Mouse (Mus musculus) ES-Bruce4 (cell line): ENCODE data around the gene Kif3b. TPM values are rescaled to one million over a fixed set of nuclear protein-coding genes. Genes with fewer than 3 reads are reported as not detected.

Experiments used
- H3K27ac ChIP-seq: 2 replicates; pipeline ENCODE4 v1.5.1; 2012; ENCODE audit warnings: low read length, inconsistent platforms; ENCODE audit not compliant: insufficient read depth
- H3K27me3 ChIP-seq: 2 replicates; pipeline ENCODE4 v1.6.1; 2012; ENCODE audit warnings: mild to moderate bottlenecking, low read length, inconsistent platforms; ENCODE audit not compliant: control insufficient read depth, poor library complexity, insufficient read depth, severe bottlenecking
- H3K36me3 ChIP-seq: 2 replicates; pipeline ENCODE4 v1.6.1; 2012; ENCODE audit warnings: inconsistent platforms, mild to moderate bottlenecking, low read length, moderate library complexity; ENCODE audit not compliant: control insufficient read depth, poor library complexity, insufficient read depth, severe bottlenecking
- H3K4me1 ChIP-seq: one replicate; pipeline ENCODE4 v1.8.1; 2011; ENCODE audit warnings: low read length; ENCODE audit not compliant: control insufficient read depth, insufficient read depth
- H3K4me3 ChIP-seq: 2 replicates; pipeline ENCODE4 v1.5.1; 2011; ENCODE audit warnings: low read depth, mild to moderate bottlenecking, low read length
- H3K9ac ChIP-seq: 2 replicates; pipeline ENCODE4 v1.6.1; 2012; ENCODE audit warnings: low read depth, mild to moderate bottlenecking, inconsistent platforms; ENCODE audit not compliant: poor library complexity, severe bottlenecking
- H3K9me3 ChIP-seq: replicated peaks from 2 replicates; pipeline ENCODE4 v1.6.1; 2012; ENCODE audit warnings: mild to moderate bottlenecking, low read length, inconsistent platforms; ENCODE audit not compliant: control insufficient read depth, poor library complexity, insufficient read depth, severe bottlenecking
- CTCF ChIP-seq: IDR thresholded peaks from one replicate; pipeline ENCODE4 v1.8.1; 2011; ENCODE audit warnings: low read depth, low read length
- EP300 ChIP-seq: IDR thresholded peaks from 2 replicates; pipeline ENCODE4 v1.6.1; 2011; ENCODE audit warnings: low read depth, low read length; ENCODE audit not compliant: insufficient read depth
- POLR2A ChIP-seq: IDR thresholded peaks from one replicate; pipeline ENCODE4 v1.8.1; 2011; ENCODE audit warnings: low read length; ENCODE audit not compliant: insufficient read depth
- polyA plus RNA-seq: library from polyadenylated mRNA; stranded (reverse); fragments of >200 nt; gene quantifications from 2 replicates; pipeline ENCODE4 v1.2.4, GENCODE M21; 2011; ENCODE audit warnings: low read depth; ENCODE audit not compliant: missing spikeins, insufficient read depth, insufficient read length

The Kif3b gene
- 14.7 and 16.8 TPM in 2 replicates for polyA plus RNA-seq

- peak within 1 kb of the TSS; percentile 75 for H3K9ac ChIP-seq
- no peak within 1 kb of the TSS for H3K27ac ChIP-seq
- no peaks in the 10 kb centered on the region for H3K36me3 ChIP-seq
- H3K4me3 ChIP-seq: peak within 1 kb of the TSS; percentile 96
- TF ChIP-seq EP300 (no peak), POLR2A (no peak), CTCF (no peak)
- H3K27me3 ChIP-seq: no peaks in the 10 kb centered on the region
- H3K9me3 ChIP-seq: no peaks in the 10 kb centered on the region
- H3K4me1 ChIP-seq: no peaks in the 10 kb centered on the region
Observed at GRCm38 (mm10) chr2:153290938-153291928, at the start of gene Kif3b. Kif3b (plus strand) TSS chr2:153291413.

- Histone ChIP-seq H3K4me3 (no peak overlapping the region), H3K9me3 (no peaks in the 10 kb centered on the region), H3K9ac (peak overlapping the region; percentile 91), H3K27ac (no peak overlapping the region), H3K27me3 (no peaks in the 10 kb centered on the region), H3K36me3 (no peaks in the 10 kb centered on the region), H3K4me1 (no peaks in the 10 kb centered on the region)
- TF ChIP-seq POLR2A: no peak
- no peak for TF ChIP-seq EP300
- TF ChIP-seq CTCF: no peak
Observed at GRCm38 (mm10) chr2:153242156-153242555, 49.1 kb upstream of the Kif3b start.

GRCm38 (mm10) chr2:153249751-153250150 is 41.5 kb upstream of the Kif3b start:
- TF ChIP-seq POLR2A: no peak
- no peak for TF ChIP-seq CTCF
- TF ChIP-seq EP300: no peak
- H3K27ac ChIP-seq: no peak overlapping the region
- no peaks in the 10 kb centered on the region for H3K4me1 ChIP-seq
- H3K4me3 ChIP-seq: no peak overlapping the region
- H3K9me3 ChIP-seq: no peaks in the 10 kb centered on the region
- no peak overlapping the region for H3K9ac ChIP-seq
- peaks cover 6% of the 10 kb centered on the region for H3K36me3 ChIP-seq
- no peaks in the 10 kb centered on the region for H3K27me3 ChIP-seq

GRCm38 (mm10) chr2:153256604-153257003 is 34.6 kb upstream of the Kif3b start:
- no peak overlapping the region for H3K4me3 ChIP-seq
- H3K27me3 ChIP-seq: no peaks in the 10 kb centered on the region
- no peak overlapping the region for H3K27ac ChIP-seq
- no peaks in the 10 kb centered on the region for H3K9me3 ChIP-seq
- H3K36me3 ChIP-seq: no peaks in the 10 kb centered on the region; the same call in 1 of the 2 replicates
- no peak for TF ChIP-seq POLR2A
- no peak for TF ChIP-seq EP300
- TF ChIP-seq CTCF: no peak
- no peaks in the 10 kb centered on the region for H3K4me1 ChIP-seq
- H3K9ac ChIP-seq: no peak overlapping the region

GRCm38 (mm10) chr2:153259030-153259863 is 32.0 kb upstream of the Kif3b start:
- Histone ChIP-seq H3K9ac (no peak overlapping the region), H3K4me3 (no peak overlapping the region), H3K27me3 (no peaks in the 10 kb centered on the region), H3K4me1 (no peaks in the 10 kb centered on the region), H3K36me3 (no peaks in the 10 kb centered on the region), H3K27ac (no peak overlapping the region), H3K9me3 (no peaks in the 10 kb centered on the region)
- TF ChIP-seq EP300 (no peak), POLR2A (no peak), CTCF (no peak)
